Mouse (Mus musculus): ENCODE data around the gene Anxa5. TPM values are rescaled to one million over a fixed set of nuclear protein-coding genes. Genes with fewer than 3 reads are reported as not detected.

The Anxa5 gene
- 100 to 1,000 TPM; 128 to 134 TPM for total RNA-seq (2021)
- long read RNA-seq, experiment 1, transcript Anxa5-201 (13 exons, 1,731 nt), result major isoform, 189 of 202 reads
- long read RNA-seq, experiment 1, partial matches to known transcripts, result 7 of 202 reads
- long read RNA-seq, experiment 1, other reads (novel, unspliced or antisense), result 5 of 202 reads
- long read RNA-seq, experiment 2, transcript Anxa5-201 (13 exons, 1,731 nt), result major isoform, 100 of 106 reads
- long read RNA-seq, experiment 2, partial matches to known transcripts, result 4 of 106 reads
- long read RNA-seq, experiment 2, other reads (novel, unspliced or antisense), result 1 of 106 reads

DNA sequence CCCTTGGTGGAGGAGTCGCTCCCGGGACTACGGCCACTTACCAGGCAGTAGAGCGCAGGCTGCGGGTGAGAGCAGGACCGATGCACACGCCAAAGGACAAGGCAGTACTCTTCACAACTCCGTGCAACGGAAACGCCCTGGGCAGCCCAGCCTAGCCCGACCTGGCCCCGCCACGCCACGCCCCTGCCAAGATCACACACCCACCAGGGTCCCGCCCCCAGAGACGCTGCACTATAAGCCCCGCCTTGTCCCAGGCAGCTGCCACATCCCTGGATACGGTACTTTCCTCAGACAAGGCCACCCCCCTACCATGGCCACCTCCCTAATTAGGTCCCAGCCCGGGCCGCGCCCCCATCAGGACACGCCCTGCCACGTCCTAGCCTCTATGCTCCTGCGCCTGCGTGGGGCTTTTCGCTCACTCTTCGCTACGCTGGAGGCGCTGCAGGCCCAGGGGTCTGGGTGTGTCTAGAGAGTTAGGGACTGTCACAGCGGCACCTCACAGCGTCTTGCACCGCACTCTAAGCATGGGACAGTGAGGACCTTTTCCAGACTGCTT is at the start of gene Anxa5, which contains the start of gene 1810062G17Rik:
Anxa5 (minus strand) TSS at position 363 of the 556 bp plus-strand sequence.
1810062G17Rik (plus strand) TSS at position 406 of the 556 bp plus-strand sequence.
- peak; percentile 98 to 100 for DNase-seq

DNA sequence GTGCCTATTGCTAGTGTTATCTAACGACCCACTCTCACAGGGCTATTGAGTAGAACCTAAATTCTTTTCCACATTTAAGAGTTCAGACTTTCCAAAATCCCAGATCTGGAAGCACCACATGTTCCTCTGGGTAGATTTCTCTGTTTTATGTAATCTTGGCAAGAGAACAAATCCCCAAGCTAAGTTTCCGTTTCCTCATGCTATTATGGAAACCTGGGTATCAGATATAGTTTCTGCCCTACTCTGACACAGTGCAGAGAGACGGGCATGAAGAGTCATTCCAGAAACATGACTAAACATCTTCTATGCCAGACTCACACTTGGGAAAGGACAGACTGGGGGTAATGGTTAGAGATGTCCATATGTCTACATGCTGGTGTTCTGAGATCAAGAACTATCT is 48.8 kb upstream of the Anxa5 start:
- no peak for DNase-seq

DNA sequence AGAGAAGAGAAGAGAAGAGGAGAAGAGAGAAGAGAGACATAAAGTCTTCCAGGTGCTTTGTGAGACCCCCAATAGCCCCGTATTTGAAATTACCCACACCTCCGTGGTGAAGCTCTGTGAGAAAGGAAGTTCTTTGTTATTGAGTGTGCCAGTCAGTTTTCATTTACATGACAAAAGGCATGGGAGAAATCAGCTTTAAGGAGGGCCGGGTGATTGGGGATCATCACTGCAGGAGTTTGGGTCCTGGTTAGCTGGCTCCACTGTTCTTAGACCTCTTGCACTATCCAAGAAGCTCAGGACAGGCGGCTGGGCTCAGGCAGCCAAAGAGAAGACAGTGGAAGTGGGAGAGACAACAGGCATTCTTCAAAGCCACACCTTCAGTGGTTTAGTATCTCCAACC is 46.4 kb upstream of the Anxa5 start:
- no peak for DNase-seq

DNA sequence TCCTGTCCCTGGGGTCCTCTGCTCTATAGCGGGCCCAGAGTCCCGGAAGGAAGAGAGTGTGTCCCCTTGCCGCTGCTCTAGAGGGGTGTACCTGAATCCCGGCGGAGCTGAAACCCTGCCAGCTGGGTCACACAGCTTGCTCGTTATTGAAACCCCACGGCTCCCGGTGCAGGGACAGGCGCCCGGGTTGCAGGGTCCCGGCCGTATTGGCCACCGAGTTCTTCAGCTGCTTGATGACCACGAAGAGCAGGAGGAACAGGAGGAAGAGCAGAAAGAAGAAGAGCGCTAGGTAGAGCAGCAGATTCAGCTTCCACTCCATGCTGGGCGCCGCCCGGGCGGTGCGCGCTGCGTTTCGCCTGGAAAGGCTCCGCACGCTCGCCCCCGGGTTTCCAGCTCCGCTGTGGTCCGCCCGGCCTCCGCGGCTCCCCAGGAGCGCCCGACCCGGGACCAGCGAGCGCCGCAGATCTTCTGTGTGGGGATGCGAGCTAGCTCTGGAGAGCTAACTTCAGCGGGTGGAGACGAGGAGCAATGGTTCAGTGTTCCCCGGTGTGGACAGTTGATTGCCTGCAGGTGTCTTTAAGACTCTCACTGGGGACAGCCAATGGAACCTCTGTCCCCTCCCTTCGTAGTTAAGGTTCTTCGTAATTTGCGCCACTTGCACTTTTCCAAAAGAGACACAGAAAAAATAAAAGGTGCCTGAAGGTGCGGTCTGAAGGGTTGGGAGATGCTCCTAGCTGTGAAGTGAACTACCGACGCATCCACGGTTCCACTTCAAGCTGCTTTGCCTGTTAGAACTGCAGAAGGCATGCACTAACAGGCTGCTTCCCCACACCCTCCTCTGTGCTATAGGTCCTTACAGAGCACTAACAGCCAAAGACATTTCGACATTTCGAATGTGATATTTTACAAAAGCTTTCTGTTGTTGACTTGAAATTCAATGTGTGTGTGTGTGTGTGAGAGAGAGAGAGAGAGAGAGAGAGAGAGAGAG is 45.7 kb upstream of the Anxa5 start, which contains the start of gene Gm11549:
Gm11549 (minus strand) TSS at position 741 of the 988 bp plus-strand sequence.
- DNase-seq, result peak in 1 of 2 experiments; percentile 17

DNA sequence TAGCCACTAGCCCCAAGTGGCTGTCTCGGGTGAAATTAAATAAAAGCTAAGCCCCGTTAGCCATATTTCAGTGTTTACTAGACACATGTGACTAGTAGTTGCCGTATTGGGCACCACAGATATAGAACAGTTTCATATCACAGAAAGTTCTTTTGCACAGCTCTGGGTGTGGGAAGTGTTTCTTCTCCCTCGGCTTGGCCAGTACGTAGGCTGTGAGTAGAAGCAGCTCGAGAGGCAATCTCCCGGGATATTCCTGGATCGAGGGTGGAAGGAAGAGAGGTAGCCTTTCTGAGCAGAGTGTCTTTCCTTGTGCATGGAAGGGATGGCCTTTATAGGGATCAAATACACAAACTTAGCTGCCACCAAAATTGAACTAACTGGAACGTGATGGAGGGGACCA is 40.5 kb upstream of the Anxa5 start:
- DNase-seq, result no peak

DNA sequence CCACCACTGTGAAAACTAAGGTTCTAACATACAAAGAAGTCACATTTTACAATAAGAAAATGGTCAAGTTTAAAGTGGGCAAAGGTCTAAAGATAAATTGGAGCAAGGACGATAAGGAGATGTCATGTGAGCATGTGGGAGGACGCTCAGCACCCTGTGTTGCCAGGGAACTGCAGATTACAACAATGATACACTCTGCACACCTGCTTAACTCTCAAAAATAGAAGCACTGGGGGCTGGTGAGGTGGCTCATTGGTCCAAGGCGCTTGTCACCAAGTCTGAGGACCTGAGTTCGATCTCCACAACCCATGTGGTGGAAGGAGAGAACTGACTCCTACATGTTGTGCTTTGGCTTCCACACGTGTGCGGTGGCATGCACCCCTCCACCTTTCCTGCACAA is 35.8 kb upstream of the Anxa5 start:
- no peak for DNase-seq

DNA sequence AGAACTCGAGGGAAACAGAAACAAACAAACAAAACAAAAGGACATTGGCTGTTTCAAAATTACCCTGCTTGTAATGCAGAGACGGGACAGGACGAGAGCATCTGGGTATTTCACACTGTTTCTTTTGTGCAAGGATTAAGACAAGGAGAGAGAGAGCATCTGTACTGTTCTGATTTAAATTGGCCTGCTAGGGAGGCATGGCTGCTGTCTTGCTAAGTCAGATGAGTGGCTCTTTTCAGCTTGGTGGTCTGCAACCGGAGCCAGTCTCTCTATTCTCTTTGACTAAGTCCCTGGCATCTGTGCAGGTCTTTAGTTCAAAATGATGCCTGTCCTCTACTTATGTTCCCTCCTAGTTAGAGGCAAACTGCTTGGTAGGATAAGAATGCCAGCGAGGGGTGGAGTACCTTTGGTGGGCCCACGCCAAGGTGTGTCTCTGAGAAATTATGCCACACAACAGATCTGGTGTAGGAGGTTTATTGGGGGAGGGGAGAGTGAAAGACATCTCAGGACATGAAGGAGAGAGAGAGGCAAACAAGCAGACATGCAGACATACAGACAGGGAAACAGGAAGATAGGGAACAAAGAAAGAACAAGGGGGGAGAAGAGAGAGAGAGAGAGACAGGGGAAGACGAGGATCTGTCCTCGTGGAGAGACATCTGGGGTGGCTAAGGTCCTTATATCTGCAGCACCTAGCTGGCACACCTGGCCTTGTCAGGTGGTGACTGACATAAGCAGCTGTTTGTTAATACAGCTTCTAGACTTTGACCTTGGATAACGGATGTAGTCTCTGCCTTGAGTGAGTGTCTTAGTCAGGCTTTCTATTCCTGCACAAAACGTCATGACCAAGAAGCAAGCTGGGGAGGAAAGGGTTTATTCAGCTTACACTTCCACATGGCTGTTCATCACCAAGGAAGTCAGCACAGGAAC is 30.4 kb upstream of the Anxa5 start:
- DNase-seq, result no peak

DNA sequence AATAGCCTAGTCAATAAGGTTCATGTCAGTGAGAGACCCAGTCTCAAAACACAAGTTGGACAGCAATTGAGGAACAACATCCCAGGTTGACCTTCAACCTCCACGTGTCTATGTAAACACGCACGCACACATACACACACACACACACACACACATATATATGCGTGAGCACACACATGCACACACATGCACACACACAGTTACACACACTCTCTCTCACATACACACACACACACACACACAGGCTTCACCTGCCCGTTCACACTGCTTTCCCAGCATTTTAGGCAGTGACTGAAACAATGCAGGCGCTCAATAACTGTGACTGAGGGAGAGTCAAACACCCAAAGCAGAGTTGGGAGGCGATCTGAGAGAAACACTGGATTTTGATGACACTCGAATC is 29.6 kb upstream of the Anxa5 start:
- DNase-seq, result no peak

DNA sequence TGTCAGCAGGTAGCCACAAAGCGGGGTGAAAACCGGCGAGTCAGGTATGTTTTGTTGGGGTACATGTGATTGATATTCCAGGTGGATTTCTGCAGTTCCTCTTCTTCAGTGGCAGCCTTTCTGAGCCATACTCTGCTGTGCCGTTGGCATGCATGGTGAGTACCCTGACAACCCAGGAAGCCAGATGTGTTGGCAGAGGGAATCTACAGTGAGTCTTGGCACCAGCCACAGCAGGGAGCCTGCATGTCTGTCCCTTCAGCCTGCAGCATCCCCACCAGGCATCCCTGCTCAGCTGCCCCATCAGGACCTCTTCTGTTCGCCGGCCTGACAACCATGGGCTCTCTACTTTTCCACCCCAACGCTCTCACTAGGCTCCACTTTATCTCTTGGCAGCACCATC is 25.9 kb upstream of the Anxa5 start:
- DNase-seq, result no peak

DNA sequence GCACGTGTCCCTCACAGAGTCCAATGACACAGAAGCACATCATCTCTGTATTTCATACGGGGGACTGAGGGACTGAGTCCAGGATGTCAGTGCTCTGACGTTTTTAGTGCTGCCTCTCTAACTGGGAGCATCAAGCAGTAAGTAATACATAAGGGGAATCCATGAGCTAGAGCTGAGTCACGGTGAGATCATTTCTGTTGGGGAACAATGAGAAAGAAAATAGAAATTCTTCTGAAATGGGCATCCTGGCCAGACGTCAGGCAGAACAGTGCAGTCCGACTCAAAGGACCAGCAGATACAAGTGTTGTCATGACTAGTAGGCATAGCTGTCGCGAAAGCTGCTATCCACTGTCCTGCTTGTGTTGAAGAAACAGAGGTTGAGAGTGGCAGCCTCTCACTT is 25.3 kb upstream of the Anxa5 start:
- DNase-seq, result no peak

DNA sequence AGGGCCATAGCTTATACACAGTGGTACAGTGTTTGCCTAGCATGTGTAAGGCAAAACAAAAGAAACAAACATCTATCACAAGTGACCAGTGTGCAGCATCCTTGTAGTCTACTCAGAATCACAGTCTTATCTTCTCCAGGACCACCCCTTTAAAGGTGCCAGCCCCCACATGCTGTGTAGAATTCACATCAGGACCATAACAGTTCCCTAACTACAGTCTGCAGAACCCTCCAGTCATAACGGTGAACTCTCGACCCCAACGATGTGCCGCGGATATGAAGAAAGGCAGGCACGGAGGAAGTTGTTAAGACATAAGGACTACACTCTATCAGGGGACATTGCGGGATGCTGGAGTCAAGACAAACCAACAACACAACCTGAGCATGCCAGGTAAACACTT is 23.7 kb upstream of the Anxa5 start:
- DNase-seq, result no peak

DNA sequence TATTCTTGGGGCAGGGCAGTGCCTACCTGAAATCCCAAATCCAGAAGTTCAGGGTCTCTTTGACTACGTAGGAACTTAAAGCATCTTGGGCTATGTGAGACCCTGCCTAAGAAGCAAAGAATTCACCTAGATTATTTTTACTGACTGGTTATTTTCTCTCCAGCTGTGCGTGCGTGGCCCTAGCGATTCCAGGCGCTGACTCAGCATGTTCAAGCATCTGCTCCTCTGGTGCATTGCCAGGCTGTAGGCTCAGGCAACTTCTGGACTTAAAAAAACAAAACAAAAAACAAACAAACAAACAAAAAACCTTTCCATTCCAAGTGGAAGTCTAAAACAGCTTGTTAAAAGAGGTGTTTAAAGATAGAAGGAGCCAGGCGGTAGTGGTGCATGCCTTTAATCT is 22.5 kb upstream of the Anxa5 start:
- DNase-seq, result no peak

DNA sequence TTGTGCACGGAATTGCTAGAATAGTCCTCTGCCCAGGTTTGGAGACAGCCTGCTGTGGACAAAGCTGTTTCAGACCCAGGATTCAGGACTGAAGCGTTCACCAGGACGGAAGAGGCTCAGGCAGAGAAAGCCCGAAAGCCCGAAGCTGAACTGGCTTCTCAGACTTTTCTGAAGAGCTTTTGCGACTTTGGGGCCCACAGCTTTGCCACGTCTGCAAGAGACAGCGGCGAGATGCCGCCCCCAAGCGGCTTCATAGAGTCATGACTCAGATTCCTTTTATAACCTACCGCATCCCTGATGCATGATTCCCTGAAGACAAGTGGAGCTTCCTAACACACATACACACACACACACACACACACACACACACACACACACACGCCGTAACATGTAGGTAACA is 21.1 kb upstream of the Anxa5 start:
- DNase-seq, result peak; percentile 69 to 84

DNA sequence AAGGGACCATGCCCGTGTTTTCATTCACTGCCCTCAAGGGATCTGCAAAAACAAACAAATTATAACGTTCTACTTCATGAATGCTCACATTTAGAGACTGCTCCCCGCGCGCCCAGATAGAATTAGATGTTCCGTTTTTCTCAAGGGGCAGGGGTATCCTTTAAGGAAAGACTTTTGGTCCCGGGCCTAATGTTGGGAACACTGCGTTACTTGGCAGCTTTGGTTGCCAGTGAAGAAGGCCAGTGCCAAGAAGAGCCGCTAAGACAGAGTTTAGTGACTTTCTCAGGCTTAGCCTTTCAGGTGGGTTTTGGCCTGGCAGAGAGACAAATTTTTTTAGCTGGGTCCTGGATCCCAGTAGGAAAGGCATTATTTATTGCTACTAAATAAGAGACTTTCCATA is 20.6 kb upstream of the Anxa5 start:
- DNase-seq, result peak in 1 of 2 experiments; percentile 8

DNA sequence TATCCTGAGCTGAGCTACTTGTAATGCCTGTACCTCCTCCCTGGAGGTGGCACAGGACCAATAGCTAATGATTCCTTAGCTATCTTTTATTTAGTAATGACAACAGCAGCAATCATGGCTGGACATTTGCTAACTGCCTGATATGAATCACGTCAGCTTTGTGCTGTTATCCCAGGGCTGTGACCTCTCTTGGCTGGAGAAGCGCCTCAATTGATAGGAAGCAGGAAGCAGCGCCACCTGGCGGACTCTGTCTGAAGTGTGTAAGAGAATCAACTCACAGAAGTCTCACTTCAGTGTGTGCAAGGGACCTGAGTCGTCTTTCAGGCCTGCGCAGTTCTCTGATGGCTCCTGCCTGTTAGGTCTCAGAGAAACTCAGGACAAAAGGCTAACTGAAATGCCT is 19.7 kb upstream of the Anxa5 start:
- peak; percentile 89 to 98 for DNase-seq

DNA sequence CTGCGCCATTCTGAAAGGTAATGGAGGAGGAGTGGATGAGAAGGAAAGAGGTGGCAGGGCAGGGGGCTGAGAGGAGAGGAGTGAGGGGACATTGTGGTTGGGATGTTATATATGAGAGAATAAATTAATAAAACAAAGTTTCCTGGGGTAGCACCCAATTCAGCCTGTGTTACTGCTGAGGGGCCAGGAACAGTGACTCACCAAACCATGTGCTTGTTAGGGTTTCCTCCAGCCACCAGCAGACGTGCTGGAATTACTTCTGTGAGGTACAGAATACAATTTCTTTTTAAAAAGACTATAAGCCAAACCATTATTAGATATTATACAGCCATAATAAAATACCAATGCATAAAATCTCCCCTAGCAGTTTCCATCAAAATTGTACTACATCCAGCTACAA is 18.9 kb upstream of the Anxa5 start:
- DNase-seq, result no peak

DNA sequence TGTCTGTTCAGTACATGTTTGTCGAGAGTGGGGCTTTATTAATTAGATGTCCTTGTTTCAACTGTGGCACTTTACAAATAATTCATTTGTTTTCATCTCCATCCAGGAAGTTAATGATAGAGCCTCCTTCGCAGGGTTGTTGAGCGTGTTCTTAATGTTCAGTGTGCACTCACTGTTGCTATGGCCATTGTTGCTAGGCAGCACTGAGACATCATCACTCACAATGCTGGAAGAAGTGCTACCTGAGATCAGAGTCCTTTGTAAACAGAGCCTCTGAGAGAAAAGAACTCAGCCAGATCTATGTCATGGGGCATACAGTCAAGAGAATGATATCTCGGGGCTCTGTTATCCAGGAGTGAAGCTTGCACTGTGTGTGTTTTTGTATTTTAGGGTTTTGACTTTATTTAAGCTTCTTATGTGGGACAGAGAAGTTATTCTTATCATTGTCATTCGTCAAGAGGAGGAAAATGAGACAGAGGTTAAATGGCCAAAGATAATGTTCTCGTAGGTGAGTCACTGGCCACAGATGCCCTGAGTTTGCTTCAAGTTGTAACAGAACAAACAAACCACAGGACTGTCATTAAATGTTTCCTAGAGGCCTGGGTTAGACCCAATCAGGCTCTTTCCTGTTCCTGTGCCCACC is 18.1 kb upstream of the Anxa5 start:
- no peak for DNase-seq

DNA sequence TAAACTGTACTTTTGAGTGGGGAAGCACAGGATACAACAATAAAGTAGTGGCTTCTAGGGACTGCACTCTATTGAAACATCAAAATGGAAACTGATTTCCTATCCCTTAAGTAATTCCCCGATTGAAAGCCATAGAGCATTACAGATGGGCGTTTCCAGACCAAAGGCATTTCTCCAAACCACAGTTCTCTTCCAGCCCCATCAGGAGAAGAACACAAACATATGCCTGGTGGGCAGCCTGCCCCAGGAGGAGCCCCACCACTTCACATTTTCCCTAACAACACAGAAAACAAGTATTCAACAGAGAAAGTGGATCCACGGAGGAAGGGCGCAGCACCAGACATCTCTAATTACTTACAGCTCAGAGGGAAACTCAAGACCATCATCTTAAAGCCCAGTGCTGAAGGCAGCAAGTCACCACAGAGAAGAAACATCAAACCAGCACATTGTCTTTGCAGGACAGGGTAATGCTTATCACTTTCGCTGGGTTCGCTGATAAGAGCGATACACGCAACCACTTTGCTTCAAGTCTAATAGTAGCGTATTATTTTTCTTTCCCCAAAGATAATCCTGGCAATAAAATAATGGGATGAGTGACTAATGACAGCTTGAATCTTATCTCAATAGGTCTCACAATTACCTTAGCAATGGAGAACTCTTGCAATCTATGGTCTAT is 17.2 kb upstream of the Anxa5 start:
- no peak for DNase-seq

DNA sequence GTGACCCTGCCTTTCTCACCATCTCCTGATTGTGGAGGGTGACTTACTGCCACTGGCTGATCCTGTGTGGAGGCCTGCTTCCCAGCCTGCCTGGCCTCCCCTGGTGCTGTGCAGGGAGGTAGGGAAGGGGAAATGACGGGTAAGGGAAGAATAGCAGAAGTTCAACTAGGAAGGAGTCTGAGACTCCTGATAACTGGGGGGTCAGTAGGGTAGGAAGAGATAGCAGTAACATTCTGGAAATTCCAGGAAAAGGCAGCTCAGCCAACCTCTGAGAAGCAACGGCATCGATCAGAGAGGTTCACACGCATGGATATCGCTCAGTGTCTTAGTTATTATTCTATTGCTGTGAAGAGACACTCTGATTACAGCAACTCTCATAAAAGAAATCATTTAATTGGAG is 15.8 kb upstream of the Anxa5 start:
- no peak for DNase-seq

DNA sequence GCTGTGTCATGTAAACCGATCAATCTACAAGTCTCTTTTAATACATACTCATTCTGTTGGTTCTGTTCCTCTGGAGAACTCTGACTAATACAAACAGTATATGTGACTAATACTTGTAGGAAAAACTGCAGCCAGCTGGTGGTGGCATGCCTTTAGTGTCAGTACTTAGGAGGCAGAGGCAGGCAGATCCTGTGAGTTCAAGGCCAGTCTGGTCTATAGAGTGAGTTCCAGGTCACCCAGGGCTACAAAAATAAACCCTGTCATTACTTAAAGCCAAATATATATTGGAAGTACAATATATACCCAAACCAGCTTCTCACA is 13.9 kb upstream of the Anxa5 start:
- no peak for DNase-seq

Data from heart, adult 18-20 months (tissue).